Mouse (Mus musculus) embryo, embryonic 11 days (tissue): Measurements from ENCODE around the gene Adk.
"Not testable (repeated sequence)": the region's sequence is repeated elsewhere in the genome, so short reads cannot be mapped to it uniquely, and the experiment has no call there.

Experiments used
- DNase-seq: peaks from one replicate; pipeline ENCODE4 v3.0.0-alpha.2; 2015

Adk gene

DNA sequence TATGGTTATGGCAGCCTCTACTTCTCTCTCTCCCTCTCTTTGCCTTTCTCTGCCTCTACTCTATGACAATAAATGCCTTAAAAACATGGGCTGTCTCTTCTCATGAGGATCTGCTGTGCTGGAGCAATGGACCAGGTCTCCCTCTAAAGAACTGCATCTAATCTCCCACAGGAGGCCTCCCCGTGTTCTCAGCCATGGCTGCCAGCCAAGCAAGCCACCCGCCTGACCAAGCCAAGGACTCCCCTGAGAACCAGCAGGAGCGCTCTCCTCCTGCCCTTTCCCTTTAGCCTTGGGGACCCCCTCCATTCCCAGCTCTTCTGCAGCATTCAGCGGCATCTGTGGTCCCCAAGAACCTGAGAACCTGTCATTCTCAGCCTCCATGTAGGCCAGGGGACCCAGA, 400.2 kb downstream of the Adk start:
- no peak for DNase-seq

DNA sequence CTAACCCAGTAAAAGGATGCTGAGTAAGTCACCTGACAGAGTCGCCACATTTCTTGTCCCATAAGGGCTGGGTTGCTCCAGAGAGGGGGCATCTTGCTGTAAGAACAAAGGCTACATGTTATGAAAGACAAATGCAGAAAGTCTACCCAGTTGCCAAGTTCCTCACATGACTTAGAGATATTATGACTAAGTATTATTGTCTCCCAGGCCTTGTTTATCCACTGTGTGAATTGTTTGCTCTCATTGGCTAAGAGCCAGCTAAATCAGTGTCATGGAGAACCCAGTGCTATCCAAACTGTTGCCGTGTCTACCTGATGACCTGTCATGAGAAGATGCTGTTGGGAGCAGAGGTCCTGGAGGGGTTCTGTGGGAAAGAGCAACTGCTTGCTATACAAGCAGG, 401.5 kb downstream of the Adk start:
- DNase-seq: no peak

GRCm38 (mm10) chr14:21455654-21456350, 403.4 kb downstream of the Adk start:
- DNase-seq: no peak

- DNase-seq: no peak
Observed at GRCm38 (mm10) chr14:21456526-21456925, 404.2 kb downstream of the Adk start.

GRCm38 (mm10) chr14:21457876-21458275, 405.5 kb downstream of the Adk start:
- DNase-seq: no peak

- no peak for DNase-seq
Observed at GRCm38 (mm10) chr14:21458696-21459095, 406.3 kb downstream of the Adk start.

DNA sequence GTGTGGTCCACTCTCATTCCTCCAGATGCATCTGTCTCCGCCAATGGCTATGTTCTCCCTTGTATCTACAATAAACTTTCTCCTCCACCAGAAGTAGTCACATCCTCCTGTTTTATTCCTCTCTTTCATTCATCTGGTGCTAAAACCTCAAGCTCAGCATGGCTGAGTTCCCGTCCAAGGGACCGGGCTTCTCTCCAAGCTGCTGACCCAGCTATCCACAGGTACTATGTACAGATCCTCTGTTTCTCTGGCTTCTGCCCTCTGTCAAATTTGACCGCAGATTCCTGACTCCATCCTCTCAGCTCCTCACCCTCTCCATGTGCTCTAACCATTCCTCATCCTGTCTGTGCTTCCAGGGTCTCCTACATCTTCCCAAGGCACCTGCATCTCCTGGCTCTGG, 406.8 kb downstream of the Adk start:
- no peak for DNase-seq

GRCm38 (mm10) chr14:21462398-21462797, 410.0 kb downstream of the Adk start:
- no peak for DNase-seq

DNA sequence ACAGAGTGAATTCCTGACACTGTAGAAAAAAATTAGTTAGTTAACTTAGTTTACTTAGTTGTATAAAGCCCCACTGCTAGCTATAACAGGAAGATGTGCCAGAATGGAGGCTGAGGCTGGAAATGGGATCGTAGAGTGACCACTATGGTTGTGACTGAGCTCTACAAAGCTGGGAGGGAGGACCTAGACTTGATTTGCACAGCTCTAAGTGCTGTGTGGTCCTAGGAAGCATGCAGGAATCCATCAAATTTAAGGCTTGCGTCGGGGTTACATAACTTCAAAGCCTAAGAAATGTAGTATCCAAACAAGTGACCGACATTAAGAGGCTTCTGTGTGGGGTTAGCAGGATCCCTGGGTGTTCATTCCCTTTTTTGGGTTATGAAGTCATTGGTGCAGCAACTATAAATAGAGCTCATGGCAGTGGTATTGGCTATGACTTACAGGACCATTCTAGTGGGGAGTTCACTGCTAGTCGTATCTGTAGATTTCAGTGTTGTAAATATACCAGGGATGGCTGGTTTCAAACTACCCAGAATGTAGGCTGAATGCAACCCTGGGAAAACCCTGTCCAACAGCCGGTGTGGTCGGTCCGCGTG, 410.8 kb downstream of the Adk start:
- DNase-seq: no peak

DNA sequence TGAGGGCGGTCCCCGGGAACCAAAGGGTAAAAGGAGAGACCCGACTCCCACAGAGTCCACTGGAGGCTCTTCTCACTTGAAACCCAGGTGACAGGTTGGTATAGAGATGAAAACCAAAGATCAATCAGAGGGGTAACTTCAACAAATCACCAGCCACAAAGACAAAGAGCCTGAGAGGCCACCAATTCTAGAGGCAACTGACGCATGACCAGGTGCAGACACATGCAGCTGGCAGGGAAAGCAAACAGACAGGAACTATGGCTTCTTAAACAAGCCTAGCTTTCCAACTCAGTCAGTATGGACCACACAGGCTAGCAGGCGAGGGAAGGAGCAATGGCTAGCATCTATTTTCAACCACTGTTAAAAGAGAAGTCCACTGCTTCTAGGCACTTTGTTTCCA, 418.0 kb downstream of the Adk start:
- DNase-seq: no peak

DNA sequence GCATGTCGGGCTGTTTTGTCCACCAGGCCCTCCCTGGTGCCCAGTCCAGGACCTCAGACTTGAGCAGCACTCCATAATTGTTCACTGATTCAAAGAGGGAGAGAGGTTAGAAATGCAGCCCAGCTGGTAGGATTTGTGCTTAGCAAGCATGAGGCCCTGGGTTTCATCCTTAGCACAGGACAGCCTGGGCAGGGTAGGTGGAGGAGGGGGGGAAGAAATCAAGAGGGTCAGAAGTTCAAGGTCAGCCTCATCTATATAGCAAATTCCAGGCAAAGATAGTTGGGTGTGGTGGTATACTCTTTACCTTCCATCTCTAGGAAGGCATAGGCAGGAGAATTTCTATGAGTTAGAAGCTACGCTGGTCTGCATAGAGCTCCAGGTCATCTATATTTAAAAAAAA, 419.6 kb downstream of the Adk start:
- DNase-seq: no peak

DNA sequence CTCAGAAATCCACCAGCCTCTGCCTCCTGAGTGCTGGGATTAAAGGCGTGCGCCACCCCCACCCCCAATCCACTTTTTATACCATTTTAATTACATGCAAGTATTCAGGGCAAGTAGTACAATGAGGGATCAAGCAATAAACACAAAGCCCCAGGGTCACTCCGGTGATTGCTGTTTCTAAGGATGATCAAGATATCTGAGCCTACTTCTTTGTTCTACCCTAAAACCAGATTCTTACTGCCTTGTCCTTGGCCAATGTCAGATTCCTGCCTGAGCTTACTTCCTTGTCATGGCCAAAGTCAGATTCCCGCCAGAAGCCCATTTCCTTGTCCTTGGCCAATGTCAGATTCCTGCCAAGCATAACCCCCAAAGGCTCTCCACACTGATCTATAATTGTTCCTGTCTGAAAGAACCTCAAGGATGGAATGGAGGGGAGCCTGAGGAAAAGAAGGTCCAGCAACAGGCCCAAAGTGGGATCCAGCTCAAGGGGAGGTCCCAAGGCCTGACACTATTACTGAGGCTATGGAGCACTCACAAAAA, 422.3 kb downstream of the Adk start:
- DNase-seq: not testable (repeated sequence)

- no peak for DNase-seq
Observed at GRCm38 (mm10) chr14:21477181-21477580, 424.8 kb downstream of the Adk start.

GRCm38 (mm10) chr14:21479566-21479965, 427.2 kb downstream of the Adk start:
- no peak for DNase-seq

- no peak for DNase-seq
Observed at GRCm38 (mm10) chr14:21480191-21480590, 427.8 kb downstream of the Adk start.

DNA sequence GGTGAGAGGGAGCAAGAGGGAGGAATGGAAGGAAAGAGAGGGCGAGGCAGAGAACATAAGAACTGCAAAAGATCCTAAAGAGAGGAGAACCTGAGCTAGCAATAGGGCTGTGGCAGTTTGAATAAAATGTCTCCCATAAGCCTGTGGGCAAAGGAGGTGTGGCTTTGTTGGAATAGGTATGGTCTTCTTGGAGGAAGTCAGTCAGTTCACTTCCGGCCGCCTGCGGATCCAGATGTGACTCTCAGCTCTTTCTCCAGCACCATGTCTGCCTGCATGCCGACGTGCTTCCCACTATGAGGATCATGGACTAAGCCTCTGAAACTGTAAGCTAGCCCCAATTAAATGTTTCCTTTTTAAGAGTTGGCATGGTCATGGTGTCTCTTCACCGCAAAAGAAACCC, 428.9 kb downstream of the Adk start, which contains the start of gene Kat6b:
Gene Kat6b, plus strand, starts transcription at position 204 of the 400 bp plus-strand sequence.
- no peak for DNase-seq

- no peak for DNase-seq
Observed at GRCm38 (mm10) chr14:21484199-21484598, 431.8 kb downstream of the Adk start.

GRCm38 (mm10) chr14:21484693-21485092, 432.3 kb downstream of the Adk start:
- no peak for DNase-seq

DNA sequence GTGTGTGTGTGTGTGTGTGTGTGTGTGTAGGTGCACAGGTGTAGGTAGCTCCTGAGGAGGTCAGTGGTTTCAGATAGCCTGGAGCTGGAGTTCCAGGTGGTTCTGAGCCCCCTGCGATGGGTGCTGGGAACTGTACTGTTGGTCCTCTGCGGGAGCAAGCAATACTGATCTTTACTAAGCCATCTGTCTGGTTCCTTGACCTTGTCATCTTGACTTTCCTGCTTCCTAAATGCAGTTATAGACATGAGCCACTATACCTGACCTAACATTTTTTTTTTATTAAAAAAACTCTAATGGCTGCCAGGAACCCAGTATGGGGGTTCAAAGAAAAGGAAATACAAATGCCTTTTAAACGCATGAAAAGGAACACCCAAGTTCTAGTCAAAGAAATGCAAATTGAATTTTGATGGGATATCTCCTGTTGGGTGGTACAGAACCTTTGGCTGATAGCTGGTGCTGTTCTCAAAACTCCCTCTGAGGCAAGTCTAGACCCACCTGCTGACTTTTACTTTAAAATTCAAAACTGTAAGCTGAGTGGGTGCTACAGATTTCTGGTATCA, 433.7 kb downstream of the Adk start:
- DNase-seq: no peak

DNA sequence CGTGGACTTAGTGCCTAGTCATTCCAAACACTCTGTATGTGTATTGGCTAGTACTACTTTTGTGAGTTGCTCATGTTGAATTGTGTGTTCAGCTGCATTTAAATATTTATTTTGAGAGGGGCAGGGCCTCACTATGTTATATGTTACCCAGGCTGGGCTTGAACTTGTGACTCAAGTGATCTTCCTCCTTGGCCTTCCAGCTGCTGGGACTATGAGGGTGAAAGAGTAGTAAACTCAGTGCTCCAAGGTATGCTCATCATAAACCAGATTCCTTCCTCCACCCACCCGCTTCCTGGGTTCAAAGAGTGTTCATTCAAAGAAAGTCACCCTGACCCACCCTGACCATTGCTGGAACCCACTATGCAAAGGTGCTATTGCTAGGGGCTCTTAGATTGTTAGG, 434.8 kb downstream of the Adk start:
- not testable (repeated sequence) for DNase-seq

GRCm38 (mm10) chr14:21488426-21489115, 436.2 kb downstream of the Adk start:
- not testable (repeated sequence) for DNase-seq

DNA sequence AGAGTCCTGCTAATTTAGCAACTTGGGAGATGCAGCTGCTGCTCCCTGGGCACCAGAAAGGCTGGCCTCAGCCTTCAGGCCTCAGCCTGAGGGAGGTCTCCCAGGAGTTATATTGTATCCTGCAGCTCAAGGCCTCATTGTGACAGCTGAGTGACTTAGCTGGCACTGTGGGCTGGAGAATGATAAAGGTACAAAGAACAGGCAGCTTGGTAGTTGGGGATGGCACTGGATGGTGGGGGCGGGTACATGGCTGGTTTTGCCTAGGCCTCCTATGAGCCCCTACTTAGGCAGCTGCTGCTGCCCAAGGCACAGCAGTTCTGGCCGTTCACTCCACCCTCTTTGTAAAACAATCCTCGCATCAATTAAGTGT, 436.7 kb downstream of the Adk start:
- no peak for DNase-seq

GRCm38 (mm10) chr14:21490141-21490540, 437.8 kb downstream of the Adk start:
- DNase-seq: no peak
